20 mouse cellular contexts compared by ENCODE assay signal in the genomic region with DNA sequence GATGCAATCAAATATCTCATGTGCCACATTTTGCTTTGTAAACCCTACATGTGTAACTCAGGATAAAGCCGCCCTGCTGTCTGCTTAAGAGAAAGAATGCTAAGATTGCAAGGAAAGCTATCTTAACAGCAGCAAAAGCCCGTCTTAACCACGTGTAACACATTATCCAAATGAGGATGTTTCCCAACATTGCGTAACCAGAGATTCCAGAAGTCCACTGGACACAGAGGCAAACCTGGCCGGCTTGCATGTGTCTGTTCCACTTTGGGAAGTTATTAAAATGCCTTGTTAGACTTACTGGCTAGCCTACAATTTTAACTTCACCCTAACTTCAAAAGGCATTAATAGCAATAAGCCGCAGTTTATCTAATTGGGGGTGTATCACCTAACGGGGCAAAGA. TPM values are rescaled to one million over a fixed set of nuclear protein-coding genes. Genes with fewer than 3 reads are reported as not detected.
DNase-seq lines count a peak whose midpoint lies in the region; ATAC-seq and TF ChIP-seq lines count a peak whose summit lies in the region.
"Had no signal": no experiment of that assay in that cellular context is flagged by ENCODE, and none has a peak within 500 bp of the region (broad histone marks: within the 10 kb centered on the region; RNA-seq: fewer than 3 reads in every experiment).

No protein-coding gene starts in this region.

- H3K36me3 ChIP-seq in embryonic facial prominence, embryonic 14.5 days (ENCODE audit: control insufficient read depth, insufficient read depth, low read length) = no peaks in the 10 kb centered on the region
- no peaks in the 10 kb centered on the region for H3K36me3 ChIP-seq in embryonic facial prominence, embryonic 10.5 days (replicated peaks)
- no peaks in the 10 kb centered on the region for H3K36me3 ChIP-seq in liver, embryonic 16.5 days (ENCODE audit: control insufficient read depth, insufficient read depth)
- H3K36me3 ChIP-seq in liver, embryonic 11.5 days (ENCODE audit: control insufficient read depth, insufficient read depth, low read length) = no peaks in the 10 kb centered on the region
- H3K36me3 ChIP-seq in liver, postnatal 0 days (replicated peaks; ENCODE audit: insufficient read depth, low read length) = no peaks in the 10 kb centered on the region
- H3K36me3 ChIP-seq: embryonic facial prominence, embryonic 13.5 days; forebrain, embryonic 10.5 days; intestine, embryonic 15.5 days; liver, embryonic 15.5 days; neural tube, embryonic 12.5 days had no signal

- H3K27me3 ChIP-seq in embryonic facial prominence, embryonic 14.5 days (replicated peaks; ENCODE audit: control insufficient read depth, insufficient read depth, low read length) = peaks cover 4% of the 10 kb centered on the region; the same call in 1 of the 2 replicates
- H3K27me3 ChIP-seq in embryonic facial prominence, embryonic 10.5 days (replicated peaks; ENCODE audit: low read depth, poor library complexity, severe bottlenecking) = peaks cover 62% of the 10 kb centered on the region
- no peaks in the 10 kb centered on the region for H3K27me3 ChIP-seq in liver, embryonic 16.5 days (ENCODE audit: control insufficient read depth, insufficient read depth, low read depth, low read length)
- H3K27me3 ChIP-seq in liver, embryonic 11.5 days (replicated peaks; ENCODE audit: control insufficient read depth, insufficient read depth, low read length) = no peaks in the 10 kb centered on the region
- 0 out of 2 replicates have a peak, but pooled peaks cover 4% of the 10 kb centered on the region for H3K27me3 ChIP-seq in liver, postnatal 0 days (ENCODE audit: insufficient read depth, low read length)
- H3K27me3 ChIP-seq: CH12.LX had no signal

- no peaks in the 10 kb centered on the region for H3K9me3 ChIP-seq in embryonic facial prominence, embryonic 14.5 days (ENCODE audit: control insufficient read depth, low read length)
- no peaks in the 10 kb centered on the region for H3K9me3 ChIP-seq in embryonic facial prominence, embryonic 10.5 days
- no peaks in the 10 kb centered on the region for H3K9me3 ChIP-seq in liver, embryonic 16.5 days (replicated peaks; ENCODE audit: control insufficient read depth, low read length)
- H3K9me3 ChIP-seq in liver, embryonic 11.5 days (ENCODE audit: control insufficient read depth, low read length) = no peaks in the 10 kb centered on the region
- 0 out of 2 replicates have a peak, but pooled peaks cover 2% of the 10 kb centered on the region for H3K9me3 ChIP-seq in liver, postnatal 0 days (ENCODE audit: low read length)
- H3K9me3 ChIP-seq: embryonic facial prominence, embryonic 13.5 days; forebrain, embryonic 10.5 days; intestine, embryonic 15.5 days; liver, embryonic 15.5 days; neural tube, embryonic 12.5 days had no signal

- peak; percentile 34 for DNase-seq in embryonic facial prominence, embryonic 14.5 days (ENCODE audit: low spot score)
- DNase-seq in embryonic facial prominence, embryonic 10.5 days (ENCODE audit: low spot score) = no peak
- DNase-seq in liver, embryonic 11.5 days (ENCODE audit: low spot score) = no peak
- DNase-seq in adipocyte (ENCODE audit: low spot score) = peak; percentile 64
- DNase-seq in liver, postnatal 0 days = peak; percentile 22
- DNase-seq in cerebellum, postnatal 4 days (ENCODE audit: low spot score in 2 of 2) = no peak
- DNase-seq in frontal cortex, postnatal 36 days (ENCODE audit: low spot score in 2 of 2) = no peak
- DNase-seq: adrenal gland, postnatal 14 days; gastrocnemius, postnatal 14 days; thymus, postnatal 25 days had no signal

- no peak overlapping the region for H3K4me3 ChIP-seq in embryonic facial prominence, embryonic 14.5 days (ENCODE audit: low read depth, low read length)
- H3K4me3 ChIP-seq in embryonic facial prominence, embryonic 10.5 days = no peak overlapping the region
- H3K4me3 ChIP-seq in liver, embryonic 16.5 days (ENCODE audit: low read depth, low read length) = no peak overlapping the region
- H3K4me3 ChIP-seq in liver, embryonic 11.5 days (ENCODE audit: low read depth, low read length) = no peak overlapping the region
- no peak overlapping the region for H3K4me3 ChIP-seq in liver, postnatal 0 days (ENCODE audit: low read depth, low read length)
- H3K4me3 ChIP-seq: embryonic facial prominence, embryonic 13.5 days; forebrain, embryonic 10.5 days; intestine, embryonic 15.5 days; liver, embryonic 15.5 days; megakaryocyte, embryonic 14.5 days; neural tube, embryonic 12.5 days had no signal

- TF ChIP-seq CTCF in liver, postnatal 0 days (IDR thresholded peaks at IDR 0.05; ENCODE audit: low read depth) = no peak

- 28% methylated on average over 7 of the region's 7 CpGs for WGBS in embryonic facial prominence, embryonic 14.5 days
- 60% methylated on average over 7 of the region's 7 CpGs for WGBS in embryonic facial prominence, embryonic 10.5 days
- WGBS in liver, embryonic 16.5 days (ENCODE audit: insufficient replicate concordance) = 49% methylated on average over 7 of the region's 7 CpGs
- WGBS in liver, embryonic 11.5 days = 55% methylated on average over 7 of the region's 7 CpGs
- WGBS in liver, postnatal 0 days (ENCODE audit: insufficient replicate concordance) = 43% methylated on average over 7 of the region's 7 CpGs

- no peak overlapping the region for H3K4me2 ChIP-seq in embryonic facial prominence, embryonic 14.5 days (ENCODE audit: low read depth, low read length)
- H3K4me2 ChIP-seq in liver, embryonic 16.5 days (ENCODE audit: low read depth, low read length) = no peak overlapping the region
- H3K4me2 ChIP-seq in liver, embryonic 11.5 days = no peak overlapping the region
- no peak overlapping the region for H3K4me2 ChIP-seq in liver, postnatal 0 days (ENCODE audit: low read depth, low read length)
- H3K4me2 ChIP-seq: embryonic facial prominence, embryonic 13.5 days; heart, embryonic 11.5 days; hindbrain, embryonic 14.5 days; intestine, embryonic 15.5 days; liver, embryonic 15.5 days; neural tube, embryonic 12.5 days had no signal

- peaks cover 13% of the 10 kb centered on the region for H3K4me1 ChIP-seq in embryonic facial prominence, embryonic 14.5 days (ENCODE audit: control insufficient read depth, insufficient read depth, low read length)
- peaks cover 49% of the 10 kb centered on the region for H3K4me1 ChIP-seq in embryonic facial prominence, embryonic 10.5 days
- no peaks in the 10 kb centered on the region for H3K4me1 ChIP-seq in liver, embryonic 16.5 days (ENCODE audit: control insufficient read depth, low read depth, low read length)
- H3K4me1 ChIP-seq in liver, embryonic 11.5 days (replicated peaks; ENCODE audit: control insufficient read depth, insufficient read depth, low read length) = no peaks in the 10 kb centered on the region
- H3K4me1 ChIP-seq in liver, postnatal 0 days (ENCODE audit: insufficient read depth) = no peaks in the 10 kb centered on the region
- H3K4me1 ChIP-seq: liver, embryonic 15.5 days; megakaryocyte, embryonic 14.5 days had no signal

- no peak overlapping the region for H3K27ac ChIP-seq in embryonic facial prominence, embryonic 14.5 days (replicated peaks; ENCODE audit: low read depth, low read length)
- no peak overlapping the region for H3K27ac ChIP-seq in embryonic facial prominence, embryonic 10.5 days (replicated peaks)
- H3K27ac ChIP-seq in liver, embryonic 16.5 days (ENCODE audit: low read length) = no peak overlapping the region
- no peak overlapping the region for H3K27ac ChIP-seq in liver, embryonic 11.5 days (ENCODE audit: low read depth, low read length)
- H3K27ac ChIP-seq in liver, postnatal 0 days (ENCODE audit: low read depth) = no peak overlapping the region
- H3K27ac ChIP-seq: embryonic facial prominence, embryonic 13.5 days; forebrain, embryonic 10.5 days; hindbrain, embryonic 14.5 days; intestine, embryonic 15.5 days; liver, embryonic 15.5 days; neural tube, embryonic 12.5 days had no signal

- H3K9ac ChIP-seq in embryonic facial prominence, embryonic 14.5 days (ENCODE audit: low read depth, low read length) = no peak overlapping the region
- H3K9ac ChIP-seq in liver, embryonic 16.5 days (ENCODE audit: low read depth, low read length) = no peak overlapping the region
- no peak overlapping the region for H3K9ac ChIP-seq in liver, embryonic 11.5 days (ENCODE audit: low read depth, low read length)
- H3K9ac ChIP-seq in liver, postnatal 0 days (replicated peaks) = no peak overlapping the region
- H3K9ac ChIP-seq: embryonic facial prominence, embryonic 13.5 days; hindbrain, embryonic 14.5 days; intestine, embryonic 15.5 days; liver, embryonic 15.5 days; neural tube, embryonic 12.5 days had no signal

- no peak for TF ChIP-seq EP300 in liver, postnatal 0 days (IDR thresholded peaks at IDR 0.05; ENCODE audit: low read depth)

- no peak for ATAC-seq in embryonic facial prominence, embryonic 14.5 days (ENCODE audit: low read depth)
- peak; percentile 55; the same call in 1 of the 2 replicates for ATAC-seq in liver, embryonic 16.5 days (ENCODE audit: low read depth)
- ATAC-seq in liver, embryonic 11.5 days (replicated peaks; ENCODE audit: low FRiP score) = no peak
- no peak for ATAC-seq in liver, postnatal 0 days
- ATAC-seq: intestine, embryonic 15.5 days had no signal

RNA-seq across cellular contexts. Expression of a gene that starts 47.5 kb away (rescaled TPM):
- polyA plus RNA-seq in embryonic facial prominence, embryonic 14.5 days (2014; fragmentation: Nextera tagmentation; extraction: Ambion mirVana) = 1.5 and 2.4 TPM in 2 replicates
- 0.79 and 0.88 TPM in 2 replicates for polyA plus RNA-seq in embryonic facial prominence, embryonic 10.5 days (2016; fragmentation: Nextera tagmentation; extraction: Ambion mirVana)
- polyA plus RNA-seq in liver, embryonic 16.5 days (2015; fragmentation: Nextera tagmentation; extraction: Ambion mirVana) = 0.84 and 1.1 TPM in 2 replicates
- polyA plus RNA-seq in liver, embryonic 11.5 days (2014; fragmentation: Nextera tagmentation; extraction: Ambion mirVana) = 1.9 and 2.0 TPM in 2 replicates
- 0.63 and 0.84 TPM in 2 replicates for polyA plus RNA-seq in liver, postnatal 0 days (2015; fragmentation: Nextera tagmentation; extraction: Ambion mirVana)

Comparison
In these comparisons a context has a peak if more than half of its experiments do, and no peak if none do; other contexts are left out.
1. DNase-seq: peak in embryonic facial prominence, embryonic 14.5 days (single experiment), adipocyte (single experiment) and liver, postnatal 0 days (single experiment); none in embryonic facial prominence, embryonic 10.5 days (single experiment), liver, embryonic 11.5 days (single experiment), cerebellum, postnatal 4 days (0 of 2) and frontal cortex, postnatal 36 days (0 of 2).